ENCODE assay signal across 17 mouse cellular contexts in the genomic region with DNA sequence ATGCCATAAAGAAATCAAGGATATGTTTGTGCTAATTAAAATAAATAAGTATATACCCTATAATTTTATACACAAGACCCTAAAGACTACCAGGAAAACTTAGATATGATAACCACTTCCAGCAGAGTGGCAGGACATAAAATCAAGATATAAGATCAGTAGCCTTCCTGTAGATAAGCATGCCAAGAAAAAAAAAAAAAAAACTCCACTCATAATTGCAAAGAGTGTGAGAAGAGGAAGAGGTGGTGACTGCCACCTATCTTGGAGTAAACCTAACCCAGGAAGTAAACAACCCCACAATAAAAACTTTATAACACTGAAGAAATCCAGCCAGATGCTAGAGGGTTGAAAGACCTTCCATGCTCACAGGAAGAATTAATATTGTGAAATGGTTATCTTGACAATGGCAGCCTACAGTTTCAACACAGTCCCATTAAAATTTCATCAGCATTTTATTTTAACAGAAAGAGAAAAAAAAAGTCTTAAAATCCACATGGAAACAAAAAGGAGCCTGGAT. TPM values are rescaled to one million over a fixed set of nuclear protein-coding genes. Genes with fewer than 3 reads are reported as not detected.
"Had no signal": no experiment of that assay in that cellular context is flagged by ENCODE, and none has a peak within 500 bp of the region (broad histone marks: within the 10 kb centered on the region; RNA-seq: fewer than 3 reads in every experiment).

No protein-coding gene starts in this region.

- H3K4me2 ChIP-seq: lung, embryonic 14.5 days; midbrain, embryonic 11.5 days; midbrain, embryonic 13.5 days; midbrain, embryonic 15.5 days; neural tube, embryonic 12.5 days had no signal

- DNase-seq: lung, adult 18-20 months; lung, embryonic 14.5 days; lung, postnatal 14 days; lung, postnatal 36 days; right cerebral cortex, postnatal 14 days; right cerebral cortex, postnatal 4 days; spleen, adult 18-20 months; thymus, adult 18-20 months; thymus, postnatal 14 days; thymus, postnatal 36 days had no signal

- ATAC-seq: midbrain, embryonic 13.5 days; midbrain, embryonic 15.5 days had no signal

- H3K27ac ChIP-seq: liver, embryonic 14.5 days; midbrain, embryonic 13.5 days; midbrain, embryonic 15.5 days; neural tube, embryonic 12.5 days had no signal

- H3K4me3 ChIP-seq: megakaryocyte, embryonic 14.5 days; midbrain, embryonic 13.5 days; midbrain, embryonic 15.5 days; neural tube, embryonic 12.5 days had no signal

- H3K9me3 ChIP-seq: megakaryocyte, embryonic 14.5 days; midbrain, embryonic 13.5 days; midbrain, embryonic 15.5 days; neural tube, embryonic 12.5 days had no signal

- H3K4me1 ChIP-seq: megakaryocyte, embryonic 14.5 days; neural tube, embryonic 12.5 days had no signal

- H3K36me3 ChIP-seq: midbrain, embryonic 13.5 days; midbrain, embryonic 15.5 days; neural tube, embryonic 12.5 days had no signal

- H3K9ac ChIP-seq: liver, embryonic 14.5 days; lung, embryonic 14.5 days; midbrain, embryonic 13.5 days; midbrain, embryonic 15.5 days; neural tube, embryonic 12.5 days had no signal

- H3K27me3 ChIP-seq: midbrain, embryonic 13.5 days; midbrain, embryonic 15.5 days; neural tube, embryonic 12.5 days had no signal

RNA-seq across cellular contexts. Expression of a gene that starts 34.0 kb away (rescaled TPM):
- total RNA-seq: monocyte, adult 5-6 weeks had no signal
